Mouse (Mus musculus): Measurements from ENCODE around the gene Brd1. TPM values are rescaled to one million over a fixed set of nuclear protein-coding genes. Genes with fewer than 3 reads are reported as not detected.

Brd1 gene
- 20.1 TPM for polyA plus RNA-seq (2014; fragmentation: Illumina TruSeq; extraction: RNeasy Lipid Tissue Mini Kit (QIAGEN cat#74804); ENCODE audit: low read depth, low replicate concordance)

DNA sequence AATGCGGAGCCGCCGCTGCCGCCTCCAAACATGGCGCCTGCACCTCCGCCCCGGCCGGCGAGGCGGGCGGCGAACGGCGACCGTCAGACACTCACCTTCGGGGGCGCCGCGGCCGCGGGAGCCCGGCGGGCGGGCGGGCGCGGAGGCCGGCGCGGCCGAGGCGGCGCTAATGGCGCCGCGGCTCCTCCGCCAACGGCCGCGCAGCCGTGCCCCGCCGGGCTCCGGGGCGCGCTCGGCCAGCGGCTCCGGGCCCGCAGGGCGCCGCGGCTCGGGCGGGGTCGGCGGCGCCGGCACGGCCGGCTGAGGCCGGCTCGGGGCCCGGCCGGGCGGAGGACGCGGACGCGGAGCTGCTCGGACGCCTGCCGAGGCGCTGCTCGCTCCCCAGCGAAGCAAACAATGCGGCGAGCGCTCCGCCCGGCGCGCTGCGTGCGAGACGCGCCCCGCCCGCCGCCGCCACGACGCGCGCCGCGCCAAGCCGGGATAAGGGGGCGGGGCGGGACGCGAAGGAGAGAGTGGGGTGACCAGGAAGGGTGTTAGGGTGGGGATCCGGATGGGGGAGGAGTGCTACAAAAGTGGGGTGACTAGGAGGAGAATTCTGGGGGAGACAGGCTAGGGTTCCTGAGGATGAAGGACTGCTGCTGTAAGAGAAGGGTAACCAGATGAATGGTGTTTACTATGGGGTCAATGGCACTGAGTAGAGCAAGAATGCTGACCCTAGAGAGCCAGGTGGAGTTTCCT lies at the start of gene Brd1:
Brd1 (minus strand) TSS at position 400 of the 738 bp plus-strand sequence.

DNA sequence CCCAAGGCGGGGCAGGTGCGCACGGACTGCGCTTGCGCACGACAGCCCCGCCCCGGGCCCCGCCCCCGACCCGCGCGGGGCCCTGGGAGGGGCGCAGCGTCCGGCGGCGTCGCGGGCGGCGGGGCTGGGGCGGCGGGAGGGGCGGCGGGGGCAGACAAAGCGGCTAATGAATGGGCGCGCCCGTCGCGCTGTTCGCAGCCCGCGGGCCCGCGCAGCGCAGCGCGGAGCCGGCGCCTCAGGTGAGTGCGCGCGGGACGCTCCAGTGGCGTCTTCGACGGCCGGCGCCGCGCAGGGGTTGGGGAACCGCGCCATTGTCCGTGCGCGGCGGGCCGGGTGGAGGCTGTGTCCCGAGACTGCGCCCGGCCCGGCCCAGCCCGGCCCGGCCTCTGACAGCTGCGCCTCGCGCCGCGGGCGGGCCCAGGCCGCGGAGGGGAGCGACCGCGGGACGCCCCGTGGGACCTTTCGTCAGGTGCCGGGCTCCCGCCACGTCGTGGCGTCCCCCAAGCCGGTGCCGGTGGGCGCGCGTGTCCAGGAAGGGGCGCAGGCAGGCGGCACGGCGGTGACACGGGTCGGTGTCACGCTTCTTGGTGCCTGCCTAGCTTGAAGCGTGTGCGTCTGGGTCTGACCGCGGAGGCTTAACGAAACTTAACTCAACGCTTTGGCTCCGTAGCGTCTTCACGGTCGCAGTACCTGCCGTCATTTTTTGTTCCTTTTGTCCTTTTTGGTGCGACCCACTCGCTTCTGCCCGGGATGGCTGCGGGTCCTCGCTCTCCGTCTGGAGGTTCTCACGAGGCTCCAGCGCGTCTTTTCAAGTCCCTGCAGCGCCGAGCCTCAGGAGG lies 17.8 kb upstream of the Brd1 start, which contains the start of gene Zbed4:
Zbed4 (plus strand) TSS at position 97 of the 839 bp plus-strand sequence.

Other genes starting within 250 kb of the Brd1 start
- not detected for gene Zdhhc25, start 133.9 kb downstream of the Brd1 start, polyA plus RNA-seq (2014; fragmentation: Illumina TruSeq; extraction: RNeasy Lipid Tissue Mini Kit (QIAGEN cat#74804); ENCODE audit: low read depth, low replicate concordance)
- gene Zbed4, start 17.4 kb upstream of the Brd1 start, polyA plus RNA-seq (2014; fragmentation: Illumina TruSeq; extraction: RNeasy Lipid Tissue Mini Kit (QIAGEN cat#74804); ENCODE audit: low read depth, low replicate concordance): 6.7 TPM
- 7.8 TPM for gene Alg12, start 85.1 kb upstream of the Brd1 start, polyA plus RNA-seq (2014; fragmentation: Illumina TruSeq; extraction: RNeasy Lipid Tissue Mini Kit (QIAGEN cat#74804); ENCODE audit: low read depth, low replicate concordance)
- 19.5 TPM for gene Creld2, start 85.4 kb upstream of the Brd1 start, polyA plus RNA-seq (2014; fragmentation: Illumina TruSeq; extraction: RNeasy Lipid Tissue Mini Kit (QIAGEN cat#74804); ENCODE audit: low read depth, low replicate concordance)
- gene Pim3, start 128.0 kb upstream of the Brd1 start, polyA plus RNA-seq (2014; fragmentation: Illumina TruSeq; extraction: RNeasy Lipid Tissue Mini Kit (QIAGEN cat#74804); ENCODE audit: low read depth, low replicate concordance): 87.1 TPM
- not detected for gene Ttll8, start 220.2 kb upstream of the Brd1 start, polyA plus RNA-seq (2014; fragmentation: Illumina TruSeq; extraction: RNeasy Lipid Tissue Mini Kit (QIAGEN cat#74804); ENCODE audit: low read depth, low replicate concordance)
- gene Mlc1, start 244.8 kb upstream of the Brd1 start, polyA plus RNA-seq (2014; fragmentation: Illumina TruSeq; extraction: RNeasy Lipid Tissue Mini Kit (QIAGEN cat#74804); ENCODE audit: low read depth, low replicate concordance): not detected
- 68.0 TPM for gene Mov10l1, start 248.7 kb upstream of the Brd1 start, polyA plus RNA-seq (2014; fragmentation: Illumina TruSeq; extraction: RNeasy Lipid Tissue Mini Kit (QIAGEN cat#74804); ENCODE audit: low read depth, low replicate concordance)